Mouse (Mus musculus): ENCODE data around the gene Pebp1. TPM values are rescaled to one million over a fixed set of nuclear protein-coding genes. Genes with fewer than 3 reads are reported as not detected.
"Not testable (repeated sequence)": the region's sequence is repeated elsewhere in the genome, so short reads cannot be mapped to it uniquely, and the experiment has no call there.

Pebp1 gene
- polyA plus RNA-seq, 1 experiment from 2014 or later, result 861 TPM

DNA sequence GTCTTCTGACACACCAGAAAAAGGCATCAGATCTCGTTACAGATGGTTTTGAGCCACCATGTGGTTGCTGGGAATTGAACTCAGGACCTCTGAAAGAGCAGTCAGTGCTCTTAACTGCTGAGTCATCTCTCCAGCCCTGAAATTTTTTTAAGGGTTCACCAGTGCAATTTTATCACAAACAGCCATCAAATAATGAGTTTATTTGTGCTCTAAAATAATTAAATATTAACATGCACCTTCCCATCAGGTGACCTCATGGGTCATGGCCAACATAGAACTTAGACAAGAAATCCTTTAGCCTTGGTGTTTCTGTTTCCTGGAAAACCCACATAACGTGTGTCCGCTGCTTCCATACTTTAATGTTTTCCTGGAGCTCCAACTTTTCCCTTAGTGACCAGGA, 6.4 kb upstream of the Pebp1 start:
- not testable (repeated sequence) for H3K4me1 ChIP-seq (ENCODE audit: control insufficient read depth, insufficient read depth, low read length); ATAC-seq (replicated peaks; ENCODE audit: insufficient number of reproducible peaks, low FRiP score, low TSS enrichment, low read depth); H3K9me3 ChIP-seq (replicated peaks; ENCODE audit: control insufficient read depth, low read length); H3K36me3 ChIP-seq (replicated peaks; ENCODE audit: control insufficient read depth, insufficient read depth, low read depth, low read length); H3K27ac ChIP-seq (replicated peaks; ENCODE audit: low read depth, low read length); H3K9ac ChIP-seq (replicated peaks; ENCODE audit: low read length); H3K4me3 ChIP-seq (ENCODE audit: low read depth, low read length); H3K4me2 ChIP-seq (ENCODE audit: low read depth, low read length); DNase-seq (ENCODE audit: low spot score); H3K27me3 ChIP-seq (ENCODE audit: control insufficient read depth, insufficient read depth, low read length)
- WGBS, result 80% methylated on average over 3 of the region's 3 CpGs

- no peaks in the 10 kb centered on the region for H3K9me3 ChIP-seq (replicated peaks; ENCODE audit: control insufficient read depth, low read length)
- H3K4me1 ChIP-seq (ENCODE audit: control insufficient read depth, insufficient read depth, low read length), result no peaks in the 10 kb centered on the region
- H3K27ac ChIP-seq (replicated peaks; ENCODE audit: low read depth, low read length), result no peak overlapping the region
- no peaks in the 10 kb centered on the region for H3K27me3 ChIP-seq (ENCODE audit: control insufficient read depth, insufficient read depth, low read length)
- 76% methylated on average over 6 of the region's 6 CpGs for WGBS
- ATAC-seq (replicated peaks; ENCODE audit: insufficient number of reproducible peaks, low FRiP score, low TSS enrichment, low read depth), result no peak
- H3K4me2 ChIP-seq (ENCODE audit: low read depth, low read length), result no peak overlapping the region
- no peak overlapping the region for H3K9ac ChIP-seq (replicated peaks; ENCODE audit: low read length)
- no peaks in the 10 kb centered on the region for H3K36me3 ChIP-seq (replicated peaks; ENCODE audit: control insufficient read depth, insufficient read depth, low read depth, low read length)
- DNase-seq (ENCODE audit: low spot score), result no peak
- H3K4me3 ChIP-seq (ENCODE audit: low read depth, low read length), result no peak overlapping the region
These were observed 5.1 kb upstream of the Pebp1 start for GRCm38 (mm10) chr5:117292547-117292946.

GRCm38 (mm10) chr5:117291312-117291711, 3.9 kb upstream of the Pebp1 start:
- Histone ChIP-seq H3K36me3 (replicated peaks; ENCODE audit: control insufficient read depth, insufficient read depth, low read depth, low read length) (no peaks in the 10 kb centered on the region), H3K4me3 (ENCODE audit: low read depth, low read length) (no peak overlapping the region), H3K27ac (replicated peaks; ENCODE audit: low read depth, low read length) (no peak overlapping the region), H3K4me2 (ENCODE audit: low read depth, low read length) (no peak overlapping the region), H3K9ac (replicated peaks; ENCODE audit: low read length) (no peak overlapping the region), H3K9me3 (replicated peaks; ENCODE audit: control insufficient read depth, low read length) (no peaks in the 10 kb centered on the region), H3K27me3 (ENCODE audit: control insufficient read depth, insufficient read depth, low read length) (no peaks in the 10 kb centered on the region), H3K4me1 (ENCODE audit: control insufficient read depth, insufficient read depth, low read length) (no peaks in the 10 kb centered on the region)
- 84% methylated on average over 3 of the region's 3 CpGs for WGBS
- DNase-seq (ENCODE audit: low spot score), result no peak
- ATAC-seq (replicated peaks; ENCODE audit: insufficient number of reproducible peaks, low FRiP score, low TSS enrichment, low read depth), result no peak

DNA sequence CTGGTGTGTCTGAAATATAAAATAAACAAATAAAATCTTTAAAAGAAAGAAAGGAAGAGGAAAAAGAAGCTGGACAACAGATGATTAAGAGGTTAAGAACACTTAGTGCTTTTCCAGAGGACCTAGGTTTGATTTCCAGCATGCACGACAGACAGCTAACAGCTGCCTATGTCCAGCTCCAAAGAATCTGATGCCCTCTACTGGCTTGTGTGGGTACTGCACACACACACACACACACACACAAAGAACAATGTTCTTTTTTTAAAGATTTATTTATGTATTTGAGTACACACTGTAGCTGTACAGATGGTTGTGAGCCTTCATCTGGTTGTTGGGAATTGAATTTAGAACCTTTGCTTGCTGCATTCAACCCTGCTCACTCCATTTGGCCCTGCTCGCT, 2.7 kb upstream of the Pebp1 start:
- no peaks in the 10 kb centered on the region for H3K27me3 ChIP-seq (ENCODE audit: control insufficient read depth, insufficient read depth, low read length)
- no peaks in the 10 kb centered on the region for H3K9me3 ChIP-seq (replicated peaks; ENCODE audit: control insufficient read depth, low read length)
- no peaks in the 10 kb centered on the region for H3K4me1 ChIP-seq (ENCODE audit: control insufficient read depth, insufficient read depth, low read length)
- H3K27ac ChIP-seq (replicated peaks; ENCODE audit: low read depth, low read length), result no peak overlapping the region
- no peak overlapping the region for H3K4me2 ChIP-seq (ENCODE audit: low read depth, low read length)
- H3K36me3 ChIP-seq (replicated peaks; ENCODE audit: control insufficient read depth, insufficient read depth, low read depth, low read length), result no peaks in the 10 kb centered on the region
- no peak for ATAC-seq (replicated peaks; ENCODE audit: insufficient number of reproducible peaks, low FRiP score, low TSS enrichment, low read depth)
- H3K9ac ChIP-seq (replicated peaks; ENCODE audit: low read length), result no peak overlapping the region
- DNase-seq (ENCODE audit: low spot score), result no peak
- H3K4me3 ChIP-seq (ENCODE audit: low read depth, low read length), result no peak overlapping the region
- 94% methylated on average over 2 of the region's 2 CpGs for WGBS

DNA sequence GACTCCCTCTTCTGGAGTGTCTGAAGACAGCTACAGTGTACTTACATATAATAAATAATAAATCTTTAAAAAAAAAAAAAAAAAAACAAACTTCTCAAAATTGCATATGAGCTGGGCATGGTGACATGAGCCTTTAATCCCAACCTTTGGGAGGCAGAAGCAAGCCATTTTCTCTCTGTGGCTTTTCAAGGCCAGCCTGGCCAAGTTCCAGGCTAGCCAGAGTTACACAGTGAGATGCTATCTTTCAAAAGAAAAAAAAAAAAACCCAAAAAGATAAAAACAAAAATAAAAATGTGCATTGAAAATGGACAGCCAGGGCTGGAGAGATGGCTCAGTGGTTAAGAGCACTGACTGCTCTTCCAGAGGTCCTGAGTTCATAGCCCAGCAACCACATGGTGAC, 2.2 kb upstream of the Pebp1 start:
- H3K4me3 ChIP-seq (ENCODE audit: low read depth, low read length), result no peak overlapping the region
- DNase-seq (ENCODE audit: low spot score) (no peak), ATAC-seq (replicated peaks; ENCODE audit: insufficient number of reproducible peaks, low FRiP score, low TSS enrichment, low read depth) (no peak)
- H3K27ac ChIP-seq (replicated peaks; ENCODE audit: low read depth, low read length), result no peak overlapping the region
- no peak overlapping the region for H3K9ac ChIP-seq (replicated peaks; ENCODE audit: low read length)
- no peaks in the 10 kb centered on the region for H3K27me3 ChIP-seq (ENCODE audit: control insufficient read depth, insufficient read depth, low read length)
- no peaks in the 10 kb centered on the region for H3K9me3 ChIP-seq (replicated peaks; ENCODE audit: control insufficient read depth, low read length)
- H3K4me2 ChIP-seq (ENCODE audit: low read depth, low read length), result no peak overlapping the region
- H3K4me1 ChIP-seq (ENCODE audit: control insufficient read depth, insufficient read depth, low read length), result no peaks in the 10 kb centered on the region
- H3K36me3 ChIP-seq (replicated peaks; ENCODE audit: control insufficient read depth, insufficient read depth, low read depth, low read length), result no peaks in the 10 kb centered on the region; the same call in 1 of the 2 replicates

DNA sequence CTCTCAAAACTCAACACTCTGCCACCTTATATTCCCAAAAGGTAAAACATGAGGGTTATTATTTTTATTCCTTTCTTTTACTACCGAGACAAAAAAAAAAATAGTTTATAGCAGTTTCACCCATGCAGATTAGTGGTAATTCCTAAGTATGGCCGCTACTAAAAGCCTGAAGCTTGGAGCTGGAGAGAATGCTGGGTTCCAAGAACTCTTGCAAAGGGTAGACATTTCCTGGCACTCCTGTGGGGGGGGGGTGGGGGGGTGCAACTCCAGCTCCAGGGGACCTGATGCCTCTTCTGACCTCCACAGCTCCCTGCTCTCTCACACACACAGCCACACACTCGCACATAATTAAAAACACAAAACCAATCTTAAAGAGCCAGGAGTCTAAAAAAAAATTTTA, 1.1 kb downstream of the Pebp1 start:
- no peak for ATAC-seq (replicated peaks; ENCODE audit: insufficient number of reproducible peaks, low FRiP score, low TSS enrichment, low read depth)
- Histone ChIP-seq H3K27ac (replicated peaks; ENCODE audit: low read depth, low read length) (no peak overlapping the region), H3K36me3 (replicated peaks; ENCODE audit: control insufficient read depth, insufficient read depth, low read depth, low read length) (no peaks in the 10 kb centered on the region; the same call in 1 of the 2 replicates), H3K9me3 (replicated peaks; ENCODE audit: control insufficient read depth, low read length) (no peaks in the 10 kb centered on the region), H3K4me1 (ENCODE audit: control insufficient read depth, insufficient read depth, low read length) (no peaks in the 10 kb centered on the region), H3K9ac (replicated peaks; ENCODE audit: low read length) (peak overlapping the region; percentile 85), H3K27me3 (ENCODE audit: control insufficient read depth, insufficient read depth, low read length) (no peaks in the 10 kb centered on the region), H3K4me2 (ENCODE audit: low read depth, low read length) (peak overlapping the region; percentile 52), H3K4me3 (ENCODE audit: low read depth, low read length) (peak overlapping the region; percentile 83)
- WGBS, result 40% methylated on average over 3 of the region's 3 CpGs
- no peak for DNase-seq (ENCODE audit: low spot score)

DNA sequence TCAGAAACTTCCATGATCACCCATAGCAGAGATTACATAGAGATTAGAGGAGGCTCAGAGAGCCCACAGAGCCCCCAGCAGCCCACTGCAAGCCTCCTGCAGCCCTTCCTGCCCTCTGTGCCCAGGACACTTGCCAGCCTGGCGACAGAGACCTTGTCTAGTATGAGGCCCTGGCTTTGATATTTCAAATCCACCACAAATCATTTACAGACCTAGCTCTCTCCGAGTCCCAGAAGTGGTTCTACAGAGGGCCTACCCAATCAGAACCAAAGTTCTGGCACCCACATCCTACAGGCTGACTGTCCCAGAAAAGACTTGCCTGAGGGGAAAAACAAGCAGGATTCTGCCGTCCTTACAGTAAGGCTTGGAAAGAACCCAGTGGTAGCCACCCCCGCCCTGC, 2.2 kb downstream of the Pebp1 start:
- H3K27me3 ChIP-seq (ENCODE audit: control insufficient read depth, insufficient read depth, low read length), result no peaks in the 10 kb centered on the region
- no peak overlapping the region for H3K9ac ChIP-seq (replicated peaks; ENCODE audit: low read length)
- no peaks in the 10 kb centered on the region; the same call in none of the 2 replicates for H3K36me3 ChIP-seq (replicated peaks; ENCODE audit: control insufficient read depth, insufficient read depth, low read depth, low read length)
- H3K4me2 ChIP-seq (ENCODE audit: low read depth, low read length), result no peak overlapping the region
- 86% methylated on average over 4 of the region's 4 CpGs for WGBS
- no peak overlapping the region for H3K27ac ChIP-seq (replicated peaks; ENCODE audit: low read depth, low read length)
- no peaks in the 10 kb centered on the region for H3K4me1 ChIP-seq (ENCODE audit: control insufficient read depth, insufficient read depth, low read length)
- no peak overlapping the region for H3K4me3 ChIP-seq (ENCODE audit: low read depth, low read length)
- H3K9me3 ChIP-seq (replicated peaks; ENCODE audit: control insufficient read depth, low read length), result no peaks in the 10 kb centered on the region
- DNase-seq (ENCODE audit: low spot score) (no peak), ATAC-seq (replicated peaks; ENCODE audit: insufficient number of reproducible peaks, low FRiP score, low TSS enrichment, low read depth) (no peak)

DNA sequence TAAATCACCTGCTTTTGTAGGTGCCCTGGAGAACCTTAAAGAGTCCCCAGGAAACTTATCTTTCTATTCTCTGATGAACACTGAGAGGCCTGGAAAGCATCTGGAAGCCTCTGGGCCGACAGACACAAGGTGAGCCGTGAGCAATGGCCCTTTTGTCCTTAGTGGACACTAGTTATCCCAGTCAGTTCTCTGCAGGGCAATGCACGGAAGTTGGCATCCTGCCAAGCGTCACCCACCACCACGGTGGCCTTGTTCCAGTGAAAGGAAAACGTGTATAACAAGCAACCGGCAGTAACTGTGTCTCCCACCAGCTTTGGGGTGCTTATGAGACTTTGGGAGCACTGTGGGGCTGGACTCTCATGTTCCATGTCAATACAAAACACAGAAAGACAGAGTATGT, 2.7 kb downstream of the Pebp1 start:
- Histone ChIP-seq H3K4me3 (ENCODE audit: low read depth, low read length) (no peak overlapping the region), H3K27me3 (ENCODE audit: control insufficient read depth, insufficient read depth, low read length) (no peaks in the 10 kb centered on the region), H3K36me3 (replicated peaks; ENCODE audit: control insufficient read depth, insufficient read depth, low read depth, low read length) (no peaks in the 10 kb centered on the region; the same call in none of the 2 replicates), H3K4me2 (ENCODE audit: low read depth, low read length) (no peak overlapping the region), H3K27ac (replicated peaks; ENCODE audit: low read depth, low read length) (no peak overlapping the region), H3K9ac (replicated peaks; ENCODE audit: low read length) (no peak overlapping the region), H3K4me1 (ENCODE audit: control insufficient read depth, insufficient read depth, low read length) (no peaks in the 10 kb centered on the region), H3K9me3 (replicated peaks; ENCODE audit: control insufficient read depth, low read length) (no peaks in the 10 kb centered on the region)
- DNase-seq (ENCODE audit: low spot score), result no peak
- 79% methylated on average over 7 of the region's 7 CpGs for WGBS
- no peak for ATAC-seq (replicated peaks; ENCODE audit: insufficient number of reproducible peaks, low FRiP score, low TSS enrichment, low read depth)
